Mouse (Mus musculus) testis, adult 2 months (tissue): ENCODE results near the gene Lama2. TPM values are rescaled to one million over a fixed set of nuclear protein-coding genes. Genes with fewer than 3 reads are reported as not detected.

Experiments
- H3K27ac ChIP-seq: fragments of 200-500 bp; 2 replicates; pipeline ENCODE4 v1.5.1; 2012; ENCODE audit warnings: low read depth, low read length; ENCODE audit not compliant: control insufficient read depth, insufficient read depth
- H3K27me3 ChIP-seq: fragments of 200-500 bp; 2 replicates; pipeline ENCODE4 v1.6.1; 2012; ENCODE audit warnings: mild to moderate bottlenecking, low read length, moderate library complexity; ENCODE audit not compliant: control insufficient read depth, insufficient read depth
- H3K36me3 ChIP-seq: fragments of 200-500 bp; 2 replicates; pipeline ENCODE4 v1.6.1; 2012; ENCODE audit warnings: mild to moderate bottlenecking, low read length; ENCODE audit not compliant: control insufficient read depth, insufficient read depth
- H3K4me1 ChIP-seq: fragments of 200-500 bp; 2 replicates; pipeline ENCODE4 v1.6.1; 2012; ENCODE audit warnings: low read length; ENCODE audit not compliant: control insufficient read depth, insufficient read depth
- H3K4me3 ChIP-seq: fragments of 200-500 bp; 2 replicates; pipeline ENCODE4 v1.5.1; 2012; ENCODE audit warnings: low read depth, mild to moderate bottlenecking, low read length, moderate library complexity, mixed read lengths; ENCODE audit not compliant: control insufficient read depth
- CTCF ChIP-seq: fragments of 200-500 bp; IDR thresholded peaks from 2 replicates; pipeline ENCODE4 v1.5.1; 2012; ENCODE audit warnings: low read depth, mild to moderate bottlenecking, inconsistent platforms, low read length, moderate library complexity; ENCODE audit not compliant: control insufficient read depth, insufficient read depth, insufficient replicate concordance
- POLR2A ChIP-seq: fragments of 200-500 bp; IDR thresholded peaks from 2 replicates; pipeline ENCODE4 v1.6.1; 2012; ENCODE audit warnings: low read depth, mild to moderate bottlenecking, inconsistent platforms, low read length, moderate library complexity; ENCODE audit not compliant: control insufficient read depth
- polyA plus RNA-seq: library from polyadenylated mRNA; depleted of rRNA; stranded (reverse); fragments of >200 nt; gene quantifications from 2 replicates; pipeline ENCODE4 v1.2.3, GENCODE M21; 2012; rRNA removed

The Lama2 gene
- polyA plus RNA-seq, result 5.2 and 6.8 TPM in 2 replicates

DNA sequence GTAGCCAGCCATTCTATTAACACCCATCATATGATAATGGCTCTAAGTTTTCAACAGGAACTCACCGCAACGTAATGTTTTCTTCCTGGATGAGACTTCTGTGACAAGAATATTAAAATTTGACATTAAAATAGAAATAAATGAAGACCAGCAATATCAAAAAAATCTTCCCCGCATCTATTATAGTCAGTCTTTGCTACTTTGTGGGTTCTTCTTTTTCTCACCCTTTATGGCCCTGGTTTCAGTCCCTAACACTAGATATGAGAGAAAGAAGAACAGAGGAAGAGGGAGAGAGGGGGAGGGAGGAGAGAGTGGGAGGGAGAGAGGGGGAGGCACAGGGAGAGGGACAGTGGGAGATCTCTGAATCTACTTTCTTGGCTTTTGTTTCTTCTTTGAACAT lies at the start of gene Lama2:
Gene Lama2 (minus strand): TSS at position 101 of the 400 bp plus-strand sequence.
- Histone ChIP-seq H3K4me1 (peaks cover 2% of the 10 kb centered on the region), H3K27me3 (no peaks in the 10 kb centered on the region), H3K27ac (no peak within 1 kb of the TSS), H3K36me3 (no peaks in the 10 kb centered on the region), H3K4me3 (no peak within 1 kb of the TSS)
- TF ChIP-seq CTCF (no peak), POLR2A (no peak)

GRCm38 (mm10) chr10:27664391-27664790 lies 44.8 kb upstream of the Lama2 start:
- H3K4me3 ChIP-seq, result no peak overlapping the region
- H3K4me1 ChIP-seq, result no peaks in the 10 kb centered on the region
- H3K36me3 ChIP-seq, result no peaks in the 10 kb centered on the region
- H3K27ac ChIP-seq, result no peak overlapping the region
- H3K27me3 ChIP-seq, result no peaks in the 10 kb centered on the region
- no peak for TF ChIP-seq CTCF
- TF ChIP-seq POLR2A, result no peak

DNA sequence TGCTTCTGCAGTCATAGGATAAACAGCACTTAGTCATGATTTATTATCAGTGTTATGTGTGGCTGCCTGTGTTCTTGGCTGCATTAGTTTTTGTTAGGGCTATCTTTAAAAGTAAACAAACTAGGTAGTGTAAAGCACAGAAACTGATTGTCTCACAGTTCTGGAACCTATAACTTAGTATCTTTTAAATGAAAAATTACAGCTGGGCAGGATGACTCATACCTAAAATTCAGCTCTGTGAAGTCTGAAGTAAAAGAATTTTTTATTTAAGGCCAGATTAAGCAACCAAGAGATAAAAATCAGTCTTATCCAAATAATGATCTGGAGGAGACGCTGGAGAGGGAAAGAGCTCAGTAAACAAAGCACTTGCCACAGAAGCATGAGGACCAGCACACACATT lies 43.8 kb upstream of the Lama2 start:
- no peak for TF ChIP-seq POLR2A
- TF ChIP-seq CTCF, result no peak
- Histone ChIP-seq H3K27ac (no peak overlapping the region), H3K4me3 (no peak overlapping the region), H3K36me3 (no peaks in the 10 kb centered on the region), H3K27me3 (no peaks in the 10 kb centered on the region), H3K4me1 (no peaks in the 10 kb centered on the region)

DNA sequence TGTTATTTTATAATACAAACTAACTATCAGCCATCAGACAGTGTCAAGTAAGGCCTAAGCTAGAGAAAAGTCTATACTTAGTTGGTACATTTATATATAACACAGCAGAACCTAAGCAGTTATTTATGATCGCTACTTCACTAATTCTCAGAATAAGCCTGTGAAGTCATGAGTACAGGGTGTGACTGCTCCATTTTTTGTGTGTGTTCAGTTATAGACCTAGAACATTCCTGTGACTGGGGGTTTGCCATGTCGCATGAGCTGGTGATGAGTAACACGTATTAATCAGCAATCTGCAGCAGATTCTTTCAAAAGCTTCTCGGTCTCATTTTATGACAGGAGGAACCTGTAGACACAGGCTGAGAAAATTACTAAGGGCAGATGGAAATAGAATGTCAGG lies 34.6 kb upstream of the Lama2 start:
- Histone ChIP-seq H3K4me3 (no peak overlapping the region), H3K4me1 (no peaks in the 10 kb centered on the region), H3K36me3 (no peaks in the 10 kb centered on the region), H3K27me3 (no peaks in the 10 kb centered on the region), H3K27ac (no peak overlapping the region)
- no peak for TF ChIP-seq CTCF
- no peak for TF ChIP-seq POLR2A

- no peak for TF ChIP-seq POLR2A
- no peak for TF ChIP-seq CTCF
- H3K4me3 ChIP-seq, result no peak overlapping the region
- H3K4me1 ChIP-seq, result no peaks in the 10 kb centered on the region
- H3K27ac ChIP-seq, result no peak overlapping the region
- H3K27me3 ChIP-seq, result no peaks in the 10 kb centered on the region
- no peaks in the 10 kb centered on the region for H3K36me3 ChIP-seq
Observed at GRCm38 (mm10) chr10:27652694-27653335, 33.3 kb upstream of the Lama2 start.

DNA sequence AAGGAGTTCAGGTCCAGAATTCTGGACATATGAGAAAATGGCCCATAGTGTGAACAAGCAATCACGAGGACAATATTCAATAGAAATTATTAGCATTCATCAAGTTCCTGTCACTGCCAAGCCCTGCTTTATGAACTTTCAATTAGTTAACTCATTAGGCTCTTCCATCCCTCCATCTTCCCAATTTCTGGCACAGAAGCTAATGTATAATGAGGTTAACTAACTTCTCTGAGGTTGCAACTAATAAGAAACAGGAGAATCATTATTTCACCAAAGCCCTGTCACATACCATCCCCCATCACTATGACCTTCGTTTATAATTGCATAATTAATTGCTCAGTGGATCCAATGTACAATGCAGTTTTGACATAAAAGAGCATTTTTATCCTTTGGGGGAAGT lies 16.2 kb upstream of the Lama2 start:
- TF ChIP-seq POLR2A, result no peak
- TF ChIP-seq CTCF, result no peak
- Histone ChIP-seq H3K36me3 (no peaks in the 10 kb centered on the region), H3K4me3 (no peak overlapping the region), H3K27me3 (no peaks in the 10 kb centered on the region), H3K4me1 (no peaks in the 10 kb centered on the region), H3K27ac (no peak overlapping the region)

DNA sequence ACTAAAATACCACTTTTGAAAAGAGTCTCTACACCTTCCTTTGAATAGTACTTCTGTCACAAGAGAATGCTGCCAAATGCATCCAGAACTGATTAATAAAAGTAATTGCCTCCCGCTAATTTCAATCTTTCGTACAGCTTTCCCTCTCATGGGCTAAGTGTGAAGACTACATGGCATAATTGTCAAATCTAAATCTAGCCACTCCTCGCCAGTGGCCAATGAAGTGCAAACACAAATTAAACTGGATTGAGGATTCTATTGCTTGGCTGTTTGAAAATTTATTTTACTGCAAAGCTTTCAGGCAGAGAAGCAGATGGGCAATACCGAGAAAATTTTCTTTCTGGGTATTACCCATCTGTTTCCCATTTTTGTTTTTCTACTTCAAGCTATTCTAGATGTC lies 11.4 kb upstream of the Lama2 start:
- no peak overlapping the region for H3K27ac ChIP-seq
- H3K4me1 ChIP-seq, result no peaks in the 10 kb centered on the region
- H3K4me3 ChIP-seq, result no peak overlapping the region
- no peaks in the 10 kb centered on the region for H3K27me3 ChIP-seq
- no peak for TF ChIP-seq CTCF
- TF ChIP-seq POLR2A, result no peak
- H3K36me3 ChIP-seq, result no peaks in the 10 kb centered on the region
